Mouse (Mus musculus): ENCODE data around the gene Rims3. TPM values are rescaled to one million over a fixed set of nuclear protein-coding genes. Genes with fewer than 3 reads are reported as not detected.
A peak's percentile ranks its signal among the peaks of the same experiment; 100 is the strongest.

The Rims3 gene
- total RNA-seq, 2 experiments from 2014 or later, result 0.15 to 0.29 TPM

GRCm38 (mm10) chr4:120848909-120849308 lies 5.7 kb upstream of the Rims3 start:
- ATAC-seq (ENCODE audit: poor library complexity, severe bottlenecking), result no peak

GRCm38 (mm10) chr4:120849451-120849850 lies 5.2 kb upstream of the Rims3 start:
- no peak for ATAC-seq (ENCODE audit: poor library complexity, severe bottlenecking)

GRCm38 (mm10) chr4:120850946-120851345 lies 3.7 kb upstream of the Rims3 start:
- ATAC-seq (ENCODE audit: poor library complexity, severe bottlenecking), result peak; percentile 81

- ATAC-seq (ENCODE audit: poor library complexity, severe bottlenecking), result no peak
Observed at GRCm38 (mm10) chr4:120855360-120856060, 894 bp downstream of the Rims3 start.

GRCm38 (mm10) chr4:120856376-120856775 lies 1.8 kb downstream of the Rims3 start:
- ATAC-seq (ENCODE audit: poor library complexity, severe bottlenecking), result no peak

- ATAC-seq (ENCODE audit: poor library complexity, severe bottlenecking), result no peak
Observed at GRCm38 (mm10) chr4:120859865-120860264, 5.2 kb downstream of the Rims3 start.

- no peak for ATAC-seq (ENCODE audit: poor library complexity, severe bottlenecking)
Observed at GRCm38 (mm10) chr4:120866211-120866610, 11.6 kb downstream of the Rims3 start.

GRCm38 (mm10) chr4:120868246-120868645 lies 13.6 kb downstream of the Rims3 start:
- no peak for ATAC-seq (ENCODE audit: poor library complexity, severe bottlenecking)

GRCm38 (mm10) chr4:120868988-120869387 lies 14.4 kb downstream of the Rims3 start:
- no peak for ATAC-seq (ENCODE audit: poor library complexity, severe bottlenecking)

- no peak for ATAC-seq (ENCODE audit: poor library complexity, severe bottlenecking)
Observed at GRCm38 (mm10) chr4:120870262-120870748, 15.7 kb downstream of the Rims3 start.

GRCm38 (mm10) chr4:120875961-120876360 lies 21.3 kb downstream of the Rims3 start:
- ATAC-seq (ENCODE audit: poor library complexity, severe bottlenecking), result no peak

GRCm38 (mm10) chr4:120878728-120879127 lies 24.1 kb downstream of the Rims3 start:
- no peak for ATAC-seq (ENCODE audit: poor library complexity, severe bottlenecking)

- ATAC-seq (ENCODE audit: poor library complexity, severe bottlenecking), result no peak
Observed at GRCm38 (mm10) chr4:120879386-120879785, 24.8 kb downstream of the Rims3 start.

- ATAC-seq (ENCODE audit: poor library complexity, severe bottlenecking), result peak; percentile 76
Observed at GRCm38 (mm10) chr4:120880731-120881432, 26.3 kb downstream of the Rims3 start.

GRCm38 (mm10) chr4:120882002-120882625 lies 27.5 kb downstream of the Rims3 start:
- no peak for ATAC-seq (ENCODE audit: poor library complexity, severe bottlenecking)

- ATAC-seq (ENCODE audit: poor library complexity, severe bottlenecking), result no peak
Observed at GRCm38 (mm10) chr4:120885208-120886120, 30.8 kb downstream of the Rims3 start.

GRCm38 (mm10) chr4:120886131-120886530 lies 31.5 kb downstream of the Rims3 start:
- no peak for ATAC-seq (ENCODE audit: poor library complexity, severe bottlenecking)

- no peak for ATAC-seq (ENCODE audit: poor library complexity, severe bottlenecking)
Observed at GRCm38 (mm10) chr4:120886811-120887210, 32.2 kb downstream of the Rims3 start.

- peak; percentile 74 for ATAC-seq (ENCODE audit: poor library complexity, severe bottlenecking)
Observed at GRCm38 (mm10) chr4:120887381-120888112, 32.9 kb downstream of the Rims3 start.

GRCm38 (mm10) chr4:120888884-120889283 lies 34.3 kb downstream of the Rims3 start:
- no peak for ATAC-seq (ENCODE audit: poor library complexity, severe bottlenecking)

Measured in megakaryocyte, adult 5-6 weeks (primary cell).